Mouse (Mus musculus): Measurements from ENCODE around the gene Banf2. TPM values are rescaled to one million over a fixed set of nuclear protein-coding genes. Genes with fewer than 3 reads are reported as not detected.
A peak's percentile ranks its signal among the peaks of the same experiment; 100 is the strongest.

Gene Banf2
- total RNA-seq, 2 experiments from 2014 or later: not detected

DNA sequence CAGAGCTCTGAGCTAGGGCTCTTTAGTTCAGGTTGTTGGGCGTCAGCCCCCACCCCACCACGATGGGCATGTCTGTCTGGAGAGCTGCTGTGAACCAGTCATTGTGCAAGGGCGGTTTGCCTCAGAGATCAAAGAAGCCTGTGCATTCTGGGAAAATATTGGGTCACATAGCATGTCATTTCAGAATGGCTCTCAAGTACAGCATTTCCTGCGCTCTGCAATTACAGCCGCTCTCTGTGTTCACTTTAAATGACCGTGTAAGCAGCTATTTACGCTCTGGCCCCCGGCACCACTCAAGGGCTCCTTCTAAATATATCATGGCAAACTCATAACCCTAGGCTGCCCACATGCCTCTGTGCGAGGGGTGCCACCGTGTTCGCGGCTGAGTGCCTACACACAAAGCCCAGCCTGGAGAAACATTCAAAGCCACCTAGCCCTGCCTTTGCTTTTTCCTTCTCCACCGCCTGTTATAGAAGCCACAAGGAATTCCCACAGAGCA lies 68.7 kb downstream of the Banf2 start:
- DNase-seq: no peak

DNA sequence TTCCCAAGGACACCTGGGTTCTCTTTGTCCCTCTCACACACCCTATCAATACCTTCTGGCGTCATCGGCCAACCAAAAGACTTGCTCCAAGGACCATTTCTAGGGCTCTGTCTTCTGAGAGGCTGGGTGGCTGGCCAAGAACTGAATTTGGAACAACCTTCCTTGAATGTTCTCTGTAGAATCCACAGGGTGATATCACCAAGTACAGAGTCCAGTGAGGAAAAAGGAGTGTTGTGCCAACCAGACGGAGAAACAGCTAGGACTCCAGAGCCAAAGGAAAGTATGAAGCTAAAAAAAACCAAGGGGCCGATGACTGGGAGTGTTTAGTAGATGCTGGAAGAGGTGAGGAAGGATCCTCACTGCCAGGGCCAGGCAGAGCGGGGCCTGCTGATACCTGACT lies 74.5 kb downstream of the Banf2 start:
- no peak for DNase-seq

DNA sequence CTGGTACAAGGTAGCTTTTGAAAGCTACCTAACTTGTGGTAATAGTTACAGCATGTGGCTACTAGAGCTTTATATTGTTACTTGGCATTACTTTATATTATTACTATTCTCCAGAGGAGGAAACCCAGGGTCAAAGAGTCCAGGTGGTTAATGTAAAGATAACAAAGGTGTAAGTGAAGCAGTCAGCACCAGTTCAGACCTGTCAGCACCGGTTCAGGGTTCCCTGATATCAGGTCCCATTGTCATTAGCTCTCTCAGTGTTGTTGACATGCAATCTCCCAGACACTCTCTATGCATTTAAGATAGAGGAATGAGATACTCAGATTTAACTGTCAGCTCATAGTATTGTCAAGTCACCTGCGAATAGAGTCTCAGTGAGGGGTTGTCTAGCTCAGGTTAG lies 75.0 kb downstream of the Banf2 start:
- DNase-seq: no peak

DNA sequence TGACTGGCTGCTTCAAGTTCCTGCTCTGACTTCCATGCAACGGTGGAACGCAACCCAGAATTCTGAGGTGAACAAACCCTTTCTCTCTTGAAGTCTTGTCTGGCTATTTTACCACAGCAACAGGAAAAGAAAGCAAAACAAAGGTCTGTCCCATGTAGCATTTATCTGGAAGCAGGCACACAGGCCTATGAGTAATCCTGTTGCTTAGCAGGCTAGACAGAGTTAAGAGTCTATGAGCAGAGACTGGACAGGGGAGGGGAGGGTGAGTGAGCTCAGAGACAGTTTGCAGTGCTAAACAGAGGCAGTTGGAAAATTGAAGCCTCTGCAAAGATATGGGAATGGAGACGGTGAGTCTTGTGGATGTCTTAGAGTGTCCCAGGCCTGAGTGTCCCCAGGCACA lies 75.5 kb downstream of the Banf2 start:
- DNase-seq: no peak

DNA sequence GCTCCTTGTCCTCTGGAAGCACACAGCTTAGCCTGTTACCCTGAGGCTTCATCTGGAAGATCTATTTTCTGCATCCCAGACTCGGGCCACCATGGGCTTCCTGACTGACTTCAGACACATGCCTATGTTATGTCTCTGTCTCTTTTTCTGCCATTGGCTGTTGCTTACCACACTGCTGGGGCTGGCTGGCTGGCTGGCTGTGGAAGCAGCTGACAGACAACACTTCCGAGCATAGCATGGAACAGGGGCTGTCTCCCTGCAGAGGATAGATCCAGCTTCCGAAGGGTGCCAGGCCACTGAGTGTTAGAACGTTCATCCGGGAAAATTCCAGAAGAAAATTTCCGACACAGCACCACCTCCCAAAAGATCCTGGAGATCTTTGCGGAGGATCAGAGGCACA lies 79.1 kb downstream of the Banf2 start:
- no peak for DNase-seq

DNA sequence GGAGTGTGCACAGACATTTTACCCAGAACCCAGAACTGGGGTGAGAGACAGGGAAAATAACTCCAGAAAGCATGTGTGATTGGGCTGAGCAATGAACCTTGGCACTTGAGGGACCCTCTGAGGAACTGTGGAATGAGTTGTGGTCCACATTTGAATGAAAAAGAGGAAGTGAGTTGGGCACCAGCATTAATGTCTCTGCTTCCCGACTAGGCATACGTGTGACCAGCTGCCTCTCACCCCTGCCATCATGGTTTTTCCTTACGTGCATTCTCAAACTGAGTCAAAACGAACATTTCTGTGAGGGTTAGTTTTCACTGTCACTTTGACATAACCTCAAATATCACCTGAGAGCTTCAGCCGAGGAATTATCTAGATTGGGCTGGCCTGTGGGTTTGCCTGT lies 79.8 kb downstream of the Banf2 start:
- no peak for DNase-seq

DNA sequence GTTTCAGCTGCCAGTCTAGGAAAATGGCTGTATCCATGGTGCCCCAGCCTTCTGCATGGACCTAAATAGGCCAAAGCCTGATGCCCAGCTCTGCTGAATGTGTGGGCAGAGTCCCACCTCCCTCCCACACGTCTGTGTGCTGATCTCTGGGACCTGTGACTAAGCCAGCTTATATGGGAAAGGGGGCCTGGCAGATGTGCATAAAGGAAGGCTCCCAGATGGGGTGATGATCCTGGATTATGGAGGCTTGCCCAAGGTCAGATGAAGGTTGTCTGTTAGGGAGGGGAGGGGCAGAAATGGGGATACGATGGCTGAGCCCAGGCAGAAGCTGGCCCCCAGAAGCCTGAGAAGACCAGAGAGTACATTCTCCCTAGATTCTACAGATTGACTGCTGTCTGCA lies 85.2 kb downstream of the Banf2 start:
- no peak for DNase-seq

DNA sequence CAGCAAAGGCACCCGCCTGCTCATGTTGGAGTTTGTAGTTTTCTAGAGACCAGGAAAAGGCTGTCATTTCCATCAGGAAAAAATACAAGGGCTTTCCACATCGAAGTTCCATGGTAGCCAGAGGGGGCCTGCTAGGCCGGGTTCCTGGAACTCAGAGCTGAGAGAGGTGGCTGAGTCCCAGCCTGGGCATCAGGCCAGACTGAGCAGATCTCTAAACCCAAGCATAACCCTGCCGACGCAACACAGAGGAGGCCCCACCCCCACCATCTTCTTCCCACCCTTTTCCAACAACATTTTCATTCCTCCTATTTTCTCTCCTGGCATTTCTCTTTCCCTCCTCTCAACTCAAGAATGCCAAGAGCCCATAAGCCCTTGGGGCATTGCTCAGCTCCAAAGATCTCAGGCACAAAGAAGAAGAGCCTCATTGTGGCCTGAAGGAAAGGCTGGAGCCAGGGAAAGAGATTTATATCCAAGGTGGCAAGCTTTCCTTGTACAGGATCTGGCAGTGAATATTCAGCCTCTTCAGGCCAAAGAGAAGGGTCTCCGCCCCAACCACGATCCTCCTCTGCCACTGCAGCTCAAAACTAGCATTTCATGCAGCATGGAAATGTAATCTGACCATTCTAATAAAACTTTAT lies 87.4 kb downstream of the Banf2 start:
- peak; percentile 45 for DNase-seq

DNA sequence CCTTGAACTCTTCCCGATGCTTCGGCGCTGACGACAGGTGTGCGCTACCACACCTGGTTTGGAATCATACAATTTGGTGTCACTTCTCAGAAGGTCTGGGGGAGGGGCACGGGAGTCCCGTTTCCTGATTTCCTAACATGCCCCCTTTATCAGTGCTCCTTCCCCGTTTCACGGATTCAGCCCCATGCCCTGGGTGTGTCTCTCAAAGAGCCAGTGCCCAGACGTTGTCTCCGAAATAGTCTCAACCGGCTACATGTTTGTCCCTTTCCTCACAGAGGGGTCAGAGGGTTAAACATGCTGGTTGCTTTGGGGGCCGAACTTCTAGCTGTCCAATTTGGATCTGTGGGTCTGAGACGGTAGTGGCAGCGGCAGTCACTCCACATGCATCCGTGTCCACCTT lies 89.2 kb downstream of the Banf2 start:
- no peak for DNase-seq

Other genes with a start within 250 kb of the Banf2 start
- 1 to 10 TPM in 1 of 2 experiments, under 1 TPM in 1; 0.87 to 1.3 TPM for gene Bfsp1, start 169.9 kb upstream of the Banf2 start, total RNA-seq (2021)
- 100 to 1,000 TPM; 175 to 191 TPM for gene Dstn, start 117.7 kb upstream of the Banf2 start, total RNA-seq (2021)
- gene Rrbp1, start 21.8 kb upstream of the Banf2 start, total RNA-seq (2021): 100 to 1,000 TPM; 189 to 196 TPM
- gene Mgme1, start 237.6 kb downstream of the Banf2 start, total RNA-seq (2021): 10 to 100 TPM; 14.7 to 17.7 TPM
- gene Snx5, start 237.8 kb downstream of the Banf2 start, total RNA-seq (2021): 10 to 100 TPM; 93.5 to 97.0 TPM